Mouse (Mus musculus) ES-Bruce4 (cell line): Measurements from ENCODE around the gene Kit.

Experiments used
- CTCF ChIP-seq: IDR thresholded peaks from one replicate; pipeline ENCODE4 v1.8.1; 2011; ENCODE audit warnings: low read depth, low read length
- EP300 ChIP-seq: IDR thresholded peaks from 2 replicates; pipeline ENCODE4 v1.6.1; 2011; ENCODE audit warnings: low read depth, low read length; ENCODE audit not compliant: insufficient read depth
- POLR2A ChIP-seq: IDR thresholded peaks from one replicate; pipeline ENCODE4 v1.8.1; 2011; ENCODE audit warnings: low read length; ENCODE audit not compliant: insufficient read depth

- TF ChIP-seq CTCF, result no peak
- no peak for TF ChIP-seq POLR2A
- no peak for TF ChIP-seq EP300
Observed at GRCm38 (mm10) chr5:75576741-75577140, 2.0 kb downstream of the Kit start.
